Mouse (Mus musculus) MEL (cell line): Measurements from ENCODE around the gene Pzp.

ENCODE experiments used
- CTCF ChIP-seq, 3 experiments: IDR thresholded peaks in 2 of 3; conservative IDR thresholded peaks in 1 of 3; 2 replicates each; pipeline ENCODE4 v1.5.1; 2011 to 2012; ENCODE audit warnings: low read length in 3 of 3, low read depth in 2 of 3, mild to moderate bottlenecking in 2 of 3, improper control_type of control experiment in 1 of 3, inconsistent platforms in 1 of 3, mixed read lengths in 1 of 3, moderate library complexity in 1 of 3; ENCODE audit not compliant: control insufficient read depth in 1 of 3, insufficient read depth in 1 of 3, poor library complexity in 1 of 3, severe bottlenecking in 1 of 3
- GATA1 ChIP-seq: IDR thresholded peaks from 2 replicates; pipeline ENCODE4 v1.6.1; 2011; ENCODE audit warnings: low read depth, low read length, improper control_type of control experiment
- HCFC1 ChIP-seq: IDR thresholded peaks from 2 replicates; pipeline ENCODE4 v1.6.1; 2012; ENCODE audit warnings: low read depth, mild to moderate bottlenecking, inconsistent platforms, low read length, improper control_type of control experiment, moderate library complexity
- POLR2A ChIP-seq, 2 experiments: IDR thresholded peaks; 2 replicates each; pipeline ENCODE4 v1.6.1; 2011 to 2012; ENCODE audit warnings: low read length in 2 of 2, mild to moderate bottlenecking in 2 of 2, control low read depth in 1 of 2, improper control_type of control experiment in 1 of 2, low read depth in 1 of 2, moderate library complexity in 1 of 2; ENCODE audit not compliant: control insufficient read depth in 1 of 2, insufficient read depth in 1 of 2, poor library complexity in 1 of 2
- POLR2AphosphoS2 ChIP-seq: IDR thresholded peaks from 2 replicates; pipeline ENCODE4 v1.6.1; 2011; ENCODE audit warnings: low read length, improper control_type of control experiment

- TF ChIP-seq POLR2A (IDR thresholded peaks at IDR 0.05; ENCODE audit: control insufficient read depth in 1 of 2, insufficient read depth in 1 of 2, low read depth in 1 of 2, low read length in 2 of 2, poor library complexity in 1 of 2) = no peak
- no peak for TF ChIP-seq HCFC1
- TF ChIP-seq CTCF (IDR thresholded peaks at IDR 0.05 in 2 of 3, conservative IDR thresholded peaks at IDR 0.05 in 1 of 3; ENCODE audit: control insufficient read depth in 1 of 3, insufficient read depth in 1 of 3, low read depth in 2 of 3, low read length in 3 of 3, poor library complexity in 1 of 3, severe bottlenecking in 1 of 3) = no peak
- no peak for TF ChIP-seq POLR2AphosphoS2
- peak; percentile 59 for TF ChIP-seq GATA1
Observed at GRCm38 (mm10) chr6:128466563-128466962, 60.0 kb downstream of the Pzp start.
